Mouse (Mus musculus) CH12.LX (cell line): Measurements from ENCODE around the gene Coq3. TPM values are rescaled to one million over a fixed set of nuclear protein-coding genes. Genes with fewer than 3 reads are reported as not detected.

ENCODE experiments used
- DNase-seq: peaks from one replicate; pipeline ENCODE4 v3.0.0-alpha.2; 2013; ENCODE audit errors: extremely low read depth
- H3K27ac ChIP-seq: 2 replicates; pipeline ENCODE4 v1.5.1; 2012; ENCODE audit warnings: low read depth, mild to moderate bottlenecking, control low read depth, moderate library complexity; ENCODE audit not compliant: insufficient read depth
- H3K27me3 ChIP-seq: replicated peaks from 2 replicates; pipeline ENCODE3; 2012; ENCODE audit warnings: inconsistent platforms
- H3K36me3 ChIP-seq, 2 experiments: replicated peaks in 1 of 2; 2 replicates each; pipeline versions ENCODE3 to v1.6.1; 2012; ENCODE audit warnings: inconsistent platforms in 1 of 2, low read length in 1 of 2, mild to moderate bottlenecking in 1 of 2, mixed read lengths in 1 of 2, moderate library complexity in 1 of 2; ENCODE audit not compliant: control insufficient read depth in 1 of 2, insufficient read depth in 1 of 2
- H3K4me1 ChIP-seq, 2 experiments: 2 replicates each; pipeline ENCODE4 v1.6.1; 2012; ENCODE audit warnings: inconsistent platforms in 1 of 2, moderate library complexity in 1 of 2; ENCODE audit not compliant: insufficient read depth in 2 of 2, control insufficient read depth in 1 of 2
- H3K4me2 ChIP-seq: 2 replicates; pipeline ENCODE4 v1.6.1; 2012; ENCODE audit warnings: low read depth, mild to moderate bottlenecking, control low read depth; ENCODE audit not compliant: poor library complexity, insufficient read depth, severe bottlenecking
- H3K4me3 ChIP-seq, 3 experiments: fragments of 150-350 bp in 1 of 3; sonication (generic) in 1 of 3; replicated peaks in 1 of 3; 2 replicates each; pipeline versions ENCODE3 to v1.5.1; 2011 to 2012; ENCODE audit warnings: low read depth in 2 of 3, low read length in 2 of 3, mild to moderate bottlenecking in 2 of 3, moderate library complexity in 2 of 3, control low read depth in 1 of 3, improper control_type of control experiment in 1 of 3, inconsistent platforms in 1 of 3, mixed read lengths in 1 of 3; ENCODE audit not compliant: poor library complexity in 1 of 3
- H3K79me2 ChIP-seq: replicated peaks from 2 replicates; pipeline ENCODE4 v1.6.1; 2012; ENCODE audit warnings: mild to moderate bottlenecking, moderate library complexity; ENCODE audit not compliant: control insufficient read depth, poor library complexity, insufficient read depth, severe bottlenecking; ENCODE audit errors: extremely low read depth
- H3K9ac ChIP-seq: 2 replicates; pipeline ENCODE4 v1.6.1; 2012; ENCODE audit warnings: low read depth, mild to moderate bottlenecking, control low read depth, moderate library complexity; ENCODE audit not compliant: insufficient read depth
- H3K9me3 ChIP-seq: replicated peaks from 2 replicates; pipeline ENCODE3; 2012; ENCODE audit warnings: low read length, inconsistent platforms, mixed read lengths
- BHLHE40 ChIP-seq: IDR thresholded peaks from 2 replicates; pipeline ENCODE4 v1.6.1; 2011; ENCODE audit warnings: mild to moderate bottlenecking, low read depth, low read length, improper control_type of control experiment
- ELF1 ChIP-seq: IDR thresholded peaks from 2 replicates; pipeline ENCODE4 v1.6.1; 2014; ENCODE audit warnings: low read depth, mild to moderate bottlenecking, inconsistent platforms, low read length, improper control_type of control experiment
- IRF4 ChIP-seq: IDR thresholded peaks from 2 replicates; pipeline ENCODE4 v1.6.1; 2014; ENCODE audit warnings: low read depth, mild to moderate bottlenecking, inconsistent platforms, low read length, improper control_type of control experiment
- JUND ChIP-seq: conservative IDR thresholded peaks from 2 replicates; pipeline ENCODE4 v1.6.1; 2011; ENCODE audit warnings: low read depth, low read length, improper control_type of control experiment
- KAT2A ChIP-seq: IDR thresholded peaks from 2 replicates; pipeline ENCODE4 v1.6.1; 2012; ENCODE audit warnings: low read length, improper control_type of control experiment, inconsistent platforms; ENCODE audit not compliant: insufficient replicate concordance
- MAFK ChIP-seq: IDR thresholded peaks from 2 replicates; pipeline ENCODE4 v1.6.1; 2011; ENCODE audit warnings: low read length, improper control_type of control experiment; ENCODE audit not compliant: insufficient replicate concordance
- MEF2A ChIP-seq: IDR thresholded peaks from 2 replicates; pipeline ENCODE4 v1.6.1; 2014; ENCODE audit warnings: low read depth, mild to moderate bottlenecking, inconsistent platforms, low read length, improper control_type of control experiment, borderline replicate concordance
- PAX5 ChIP-seq: IDR thresholded peaks from 2 replicates; pipeline ENCODE4 v1.6.1; 2012; ENCODE audit warnings: low read length, inconsistent platforms, mixed read lengths
- RAD21 ChIP-seq: IDR thresholded peaks from 2 replicates; pipeline ENCODE4 v1.6.1; 2011; ENCODE audit warnings: low read depth, mild to moderate bottlenecking, low read length, improper control_type of control experiment, moderate library complexity
- SIN3A ChIP-seq: IDR thresholded peaks from 2 replicates; pipeline ENCODE4 v1.6.1; 2012; ENCODE audit warnings: low read length, improper control_type of control experiment, inconsistent platforms
- SMC3 ChIP-seq: IDR thresholded peaks from 2 replicates; pipeline ENCODE4 v1.6.1; 2011; ENCODE audit warnings: low read depth, low read length, improper control_type of control experiment
- TCF12 ChIP-seq: IDR thresholded peaks from 2 replicates; pipeline ENCODE4 v1.6.1; 2014; ENCODE audit warnings: low read depth, mild to moderate bottlenecking, inconsistent platforms, low read length, improper control_type of control experiment
- USF1 ChIP-seq: IDR thresholded peaks from 2 replicates; pipeline ENCODE4 v1.6.1; 2014; ENCODE audit warnings: low read depth, mild to moderate bottlenecking, inconsistent platforms, low read length, improper control_type of control experiment
- USF2 ChIP-seq: conservative IDR thresholded peaks from 2 replicates; pipeline ENCODE4 v1.6.1; 2011; ENCODE audit warnings: low read depth, low read length, improper control_type of control experiment
- ZKSCAN1 ChIP-seq: IDR thresholded peaks from 2 replicates; pipeline ENCODE4 v1.6.1; 2012; ENCODE audit warnings: low read depth, inconsistent platforms, low read length, improper control_type of control experiment, borderline replicate concordance
- ZNF384 ChIP-seq: IDR thresholded peaks from 2 replicates; pipeline ENCODE4 v1.6.1; 2012; ENCODE audit warnings: low read depth, low read length, improper control_type of control experiment, inconsistent platforms
- dilution Hi-C: fragments of 300-500 bp; cut with MboI; formaldehyde crosslinking; loops from 2 replicates; pipeline ENCODE4 v1.14.3; 2020; ENCODE audit warnings: low sequenced_read_pairs; ENCODE audit not compliant: extremely low pct_unique_long_range_greater_than_20kb, extremely low pct_ligation_motif_present
- in situ Hi-C: fragments of 300-500 bp; cut with MboI; formaldehyde crosslinking; loops from 3 replicates; pipeline ENCODE4 v1.14.3; 2019; ENCODE audit warnings: low sequenced_read_pairs, low pct_ligation_motif_present, low pct_unique_long_range_greater_than_20kb, mixed read lengths
- polyA plus RNA-seq: library from polyadenylated mRNA; unstranded; fragments of >175 nt; gene quantifications from 2 replicates; pipeline ENCODE4 v1.2.1, GENCODE M21; 2012; ENCODE audit warnings: low read depth; ENCODE audit not compliant: insufficient read length
- total RNA-seq, 2 experiments: library from RNA; depleted of rRNA; stranded (reverse); fragments of 300-350 nt in 1 of 2; fragments of >200 nt in 1 of 2; gene quantifications; 2 replicates each; pipeline ENCODE4 v1.2.3; 2012 to 2014

The Coq3 gene
- total and polyA plus RNA-seq, 3 experiments, result 5.1 to 9.2 (median 8.2) TPM

DNA sequence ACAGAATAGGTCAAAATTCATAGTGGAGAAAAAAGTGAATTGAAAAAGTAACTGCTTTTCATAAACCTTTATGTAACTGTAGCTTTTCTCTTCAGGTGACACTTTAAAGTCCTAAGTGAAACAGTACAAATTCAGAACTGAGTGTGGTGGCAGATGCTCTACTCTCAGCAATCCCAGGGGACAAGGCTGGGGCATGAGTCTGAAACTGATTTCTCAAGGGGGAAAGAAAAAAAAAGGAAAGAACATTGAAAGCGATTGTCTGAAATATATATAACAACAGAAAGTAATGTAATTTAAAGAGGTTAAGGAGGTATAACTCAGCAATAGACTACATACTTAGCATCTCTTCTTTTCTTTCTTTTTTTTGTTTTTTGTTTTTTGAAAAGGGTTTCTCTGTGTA is 14.2 kb upstream of the Coq3 start:
- Histone ChIP-seq H3K9me3 (no peaks in the 10 kb centered on the region), H3K27me3 (no peaks in the 10 kb centered on the region), H3K4me3 (no peak overlapping the region), H3K79me2 (peaks cover 12% of the 10 kb centered on the region), H3K27ac (no peak overlapping the region), H3K4me1 (peaks cover 0 to 12% of the 10 kb centered on the region in 2 experiments; a peak in 2 of 4 replicates), H3K9ac (no peak overlapping the region), H3K4me2 (no peak overlapping the region), H3K36me3 (peaks cover 47 to 68% of the 10 kb centered on the region in 2 experiments)
- no peak for TF ChIP-seq SIN3A
- 0 out of 2 replicates have a peak, but pooled peaks have one; percentile 19 for TF ChIP-seq KAT2A
- peak; percentile 88 for TF ChIP-seq ZNF384
- DNase-seq, result peak; percentile 66
- dilution Hi-C loops, result no loop called here
- in situ Hi-C loops, result no loop called here

DNA sequence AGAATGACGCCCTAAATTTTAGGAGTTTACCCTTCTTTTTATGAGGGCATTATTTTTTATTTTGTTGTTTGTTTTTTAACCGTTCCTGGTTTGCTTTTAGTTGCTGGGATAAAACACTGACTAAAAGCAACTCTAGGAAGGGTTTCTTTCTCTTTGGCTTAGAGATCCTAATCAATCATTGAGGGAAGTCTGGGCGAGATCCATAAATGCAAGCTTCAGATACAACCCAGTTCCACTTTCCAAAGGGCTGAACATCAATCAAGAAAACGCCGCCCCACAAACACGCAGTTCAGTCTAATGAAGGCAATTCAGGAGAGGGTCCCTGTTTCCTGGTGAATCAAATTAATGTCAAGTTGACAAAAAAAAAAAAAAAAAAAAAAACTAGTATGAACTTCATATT is 697 bp upstream of the Coq3 start:
- Histone ChIP-seq H3K9ac (no peak overlapping the region), H3K9me3 (no peaks in the 10 kb centered on the region), H3K4me3 (no peak overlapping the region), H3K27me3 (no peaks in the 10 kb centered on the region), H3K27ac (no peak overlapping the region), H3K4me2 (no peak overlapping the region), H3K36me3 (peaks cover 7 to 36% of the 10 kb centered on the region in 2 experiments), H3K79me2 (no peaks in the 10 kb centered on the region; the same call in 1 of the 2 replicates), H3K4me1 (peaks cover 4 to 7% of the 10 kb centered on the region in 2 experiments; a peak in 3 of 4 replicates)
- no peak for TF ChIP-seq MAFK
- TF ChIP-seq JUND, result no peak
- TF ChIP-seq ELF1, result no peak
- no peak for TF ChIP-seq MEF2A
- no peak for TF ChIP-seq BHLHE40
- no peak for TF ChIP-seq IRF4
- in situ Hi-C loops, result no loop called here
- DNase-seq, result no peak
- dilution Hi-C loops, result no loop called here

DNA sequence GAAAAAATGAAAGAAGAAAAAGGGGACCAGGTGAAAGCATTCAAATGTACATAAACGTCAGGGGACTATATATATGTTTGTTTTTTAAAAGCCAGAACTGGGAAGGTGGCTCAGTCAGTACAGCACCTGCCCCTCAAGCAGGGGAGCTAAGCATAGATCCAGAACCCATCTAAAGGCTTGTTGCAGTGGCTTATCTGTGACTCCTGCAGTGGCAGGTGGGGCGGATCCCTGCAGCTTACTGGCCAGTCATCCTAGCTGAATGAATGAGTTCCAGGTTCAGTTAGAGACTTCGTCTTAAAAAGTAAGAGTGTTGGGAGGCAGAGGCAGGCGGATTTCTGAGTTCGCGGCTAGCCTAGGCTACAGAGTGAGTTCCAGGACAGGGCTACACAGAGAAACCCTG is 3.3 kb downstream of the Coq3 start:
- H3K4me1 ChIP-seq, result peaks cover 4 to 9% of the 10 kb centered on the region in 2 experiments; a peak in 3 of 4 replicates
- TF ChIP-seq ZKSCAN1 (no peak), TCF12 (no peak), RAD21 (no peak), USF2 (no peak), SMC3 (no peak), USF1 (no peak), PAX5 (no peak)
- in situ Hi-C loops, result no loop called here
- no peak for DNase-seq
- no peaks in the 10 kb centered on the region; the same call in 1 of the 2 replicates for H3K79me2 ChIP-seq
- no peaks in the 10 kb centered on the region for H3K9me3 ChIP-seq
- H3K27ac ChIP-seq, result no peak overlapping the region
- H3K4me3 ChIP-seq, result no peak overlapping the region
- no peak overlapping the region for H3K4me2 ChIP-seq
- dilution Hi-C loops, result no loop called here
- H3K9ac ChIP-seq, result no peak overlapping the region
- H3K36me3 ChIP-seq, result peaks cover 0 to 11% of the 10 kb centered on the region in 2 experiments
- no peaks in the 10 kb centered on the region for H3K27me3 ChIP-seq
